Mouse (Mus musculus): ENCODE results near the gene Pla2g2f.

The Pla2g2f gene

DNA sequence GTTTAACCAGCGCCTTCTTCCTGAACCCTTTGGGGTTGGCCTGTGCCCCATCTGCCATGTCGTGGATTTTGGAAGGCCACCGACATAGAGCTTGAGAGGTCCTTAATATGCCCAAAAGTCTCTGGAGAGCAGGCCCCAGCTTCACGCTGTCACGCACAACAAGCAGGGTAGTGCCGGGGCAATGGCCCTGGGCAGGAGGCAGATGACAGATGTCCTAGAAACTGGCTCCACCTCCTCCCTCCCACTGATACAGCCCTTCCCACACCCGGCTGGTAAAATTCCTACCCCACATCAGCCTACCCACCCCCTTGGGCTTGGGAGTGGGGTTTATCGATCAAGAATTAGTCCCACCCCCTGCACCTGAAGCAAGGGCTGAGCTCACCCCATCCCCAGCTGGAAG, at the start of gene Pla2g2f:
Gene Pla2g2f, minus strand, starts transcription at position 211 of the 400 bp plus-strand sequence.
- no peak for DNase-seq (ENCODE audit: low read depth, low spot score)

GRCm38 (mm10) chr4:138806920-138807541, 49.6 kb upstream of the Pla2g2f start:
- DNase-seq (ENCODE audit: low read depth, low spot score): no peak

DNA sequence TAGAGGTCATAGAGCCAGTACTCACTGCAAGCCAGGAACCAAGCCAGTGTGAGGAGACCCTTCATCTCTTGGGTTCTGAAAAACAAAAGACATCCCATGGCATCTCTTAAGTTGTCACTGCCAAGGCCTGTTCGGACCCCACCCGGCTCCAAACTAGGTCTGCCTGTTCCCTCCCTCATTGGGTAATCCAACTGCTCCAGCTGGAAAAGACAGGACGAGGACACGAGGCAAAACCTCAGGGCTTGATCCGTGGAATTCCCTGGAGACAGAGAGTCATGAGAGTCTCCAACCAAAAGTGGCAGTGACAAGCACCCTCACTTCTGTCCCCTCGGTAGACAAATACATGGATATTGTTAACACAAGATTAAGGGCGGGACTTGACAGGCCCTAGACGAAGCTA, 48.7 kb upstream of the Pla2g2f start:
- DNase-seq (ENCODE audit: low read depth, low spot score): no peak

DNA sequence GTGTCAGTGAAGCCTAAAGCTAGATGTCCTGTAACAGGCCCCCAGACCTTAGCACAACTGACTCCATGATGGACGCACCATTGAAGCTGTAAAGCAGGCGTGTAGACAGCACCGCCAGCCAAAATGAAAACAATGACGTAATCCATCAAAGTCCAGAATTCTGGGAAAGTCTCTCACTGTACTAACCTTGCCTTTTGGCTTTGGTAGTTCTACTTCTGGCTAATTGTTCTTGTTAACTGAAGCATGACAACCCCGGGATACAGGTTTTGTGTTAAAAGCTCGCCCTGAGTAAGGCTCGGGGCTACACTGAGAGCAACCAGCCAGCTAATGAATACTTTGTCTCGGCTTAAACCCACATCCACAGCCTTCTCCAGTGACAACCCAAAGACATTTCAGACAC, 47.8 kb upstream of the Pla2g2f start:
- DNase-seq (ENCODE audit: low read depth, low spot score): no peak

GRCm38 (mm10) chr4:138802917-138803316, 45.5 kb upstream of the Pla2g2f start:
- no peak for DNase-seq (ENCODE audit: low read depth, low spot score)

- no peak for DNase-seq (ENCODE audit: low read depth, low spot score)
Measured at GRCm38 (mm10) chr4:138801631-138802030, 44.2 kb upstream of the Pla2g2f start.

DNA sequence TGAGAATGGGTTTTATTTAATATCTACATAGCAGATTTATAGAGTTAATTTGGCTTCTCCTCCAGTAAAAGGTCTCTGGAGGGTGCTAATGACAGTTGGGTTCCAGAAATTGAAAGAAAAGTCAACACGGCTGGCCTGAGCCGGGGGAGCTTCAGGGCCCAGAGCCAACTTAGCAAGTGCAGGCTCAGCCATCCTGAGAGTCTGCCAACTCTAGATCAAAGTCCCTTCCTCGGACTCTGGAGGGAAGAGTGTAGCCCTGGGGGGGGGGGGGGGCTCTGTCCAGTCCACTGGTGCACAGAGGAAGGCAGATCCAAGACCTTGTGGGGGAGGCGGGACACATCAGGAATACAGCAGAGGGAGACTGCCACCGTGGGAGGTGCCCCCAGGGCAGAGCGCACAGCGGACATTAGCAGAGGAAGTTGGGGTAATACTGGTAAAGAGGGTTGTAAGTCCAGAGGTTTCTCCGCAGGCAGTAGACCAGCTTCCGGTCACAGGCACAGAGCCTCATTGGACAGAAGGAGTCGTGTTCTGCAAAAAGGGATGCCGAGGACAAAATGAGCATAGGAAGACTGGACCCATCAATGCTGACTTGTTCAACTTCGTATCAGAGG, 42.8 kb upstream of the Pla2g2f start:
- no peak for DNase-seq (ENCODE audit: low read depth, low spot score)

DNA sequence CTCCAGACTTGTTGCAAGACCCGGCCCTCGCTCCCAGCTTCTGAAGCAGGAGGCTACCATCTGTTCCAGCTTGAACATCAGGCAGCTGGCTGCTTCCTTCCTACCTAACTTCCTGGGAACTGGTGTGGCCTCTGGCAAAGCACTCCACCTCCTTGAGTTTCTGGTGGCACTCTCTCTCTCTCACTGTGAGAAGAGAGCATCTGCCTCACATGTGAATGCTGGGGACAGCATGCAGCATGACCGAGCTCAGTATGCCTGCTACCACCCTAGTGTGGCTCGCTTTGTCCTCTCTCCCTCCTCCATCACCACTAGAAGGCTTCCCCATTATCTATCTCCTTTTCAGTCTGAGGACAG, 39.8 kb upstream of the Pla2g2f start:
- DNase-seq (ENCODE audit: low read depth, low spot score): no peak

GRCm38 (mm10) chr4:138796513-138797216, 39.2 kb upstream of the Pla2g2f start:
- no peak for DNase-seq (ENCODE audit: low read depth, low spot score)

DNA sequence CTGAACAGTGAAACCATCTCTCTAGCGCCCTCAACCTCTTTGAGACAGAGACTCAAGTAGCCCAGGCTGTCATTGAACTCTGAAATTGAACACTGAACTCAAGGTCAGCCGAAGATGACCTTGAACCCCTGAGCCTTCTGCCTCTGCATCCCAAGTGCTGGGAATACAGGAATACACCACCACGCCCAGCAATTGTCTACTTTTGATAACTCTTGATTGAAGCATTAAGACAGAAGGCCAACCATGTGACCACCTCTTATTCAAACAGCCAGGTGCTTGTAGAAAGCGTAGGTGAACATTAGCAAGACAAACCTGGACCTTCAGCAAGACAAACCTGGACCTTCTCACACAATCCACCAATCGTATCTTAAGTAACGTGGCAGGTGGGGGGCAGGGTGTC, 36.9 kb upstream of the Pla2g2f start:
- no peak for DNase-seq (ENCODE audit: low read depth, low spot score)

GRCm38 (mm10) chr4:138793276-138793675, 35.9 kb upstream of the Pla2g2f start:
- peak; percentile 40 for DNase-seq (ENCODE audit: low read depth, low spot score)

DNA sequence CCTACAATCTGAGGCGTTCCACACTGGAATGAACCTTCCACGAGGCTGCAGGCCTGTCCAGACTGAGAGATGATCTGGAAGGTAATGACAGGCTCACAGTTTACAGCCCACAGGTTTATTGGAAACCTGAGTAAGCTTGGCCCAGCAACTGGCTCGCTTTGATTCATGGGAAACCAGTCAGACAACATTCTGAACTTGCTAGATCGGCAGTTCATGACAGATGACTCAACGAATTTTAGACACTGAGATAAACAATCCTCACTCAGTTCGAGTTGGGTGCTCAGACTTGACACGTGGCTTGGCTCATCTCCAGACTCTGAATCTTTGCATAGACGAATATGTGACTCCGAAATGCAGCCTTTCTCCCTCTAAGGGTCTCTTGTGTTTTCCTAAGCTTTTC, 35.2 kb upstream of the Pla2g2f start:
- no peak for DNase-seq (ENCODE audit: low read depth, low spot score)

- DNase-seq (ENCODE audit: low read depth, low spot score): no peak
Measured at GRCm38 (mm10) chr4:138791452-138791851, 34.0 kb upstream of the Pla2g2f start.

DNA sequence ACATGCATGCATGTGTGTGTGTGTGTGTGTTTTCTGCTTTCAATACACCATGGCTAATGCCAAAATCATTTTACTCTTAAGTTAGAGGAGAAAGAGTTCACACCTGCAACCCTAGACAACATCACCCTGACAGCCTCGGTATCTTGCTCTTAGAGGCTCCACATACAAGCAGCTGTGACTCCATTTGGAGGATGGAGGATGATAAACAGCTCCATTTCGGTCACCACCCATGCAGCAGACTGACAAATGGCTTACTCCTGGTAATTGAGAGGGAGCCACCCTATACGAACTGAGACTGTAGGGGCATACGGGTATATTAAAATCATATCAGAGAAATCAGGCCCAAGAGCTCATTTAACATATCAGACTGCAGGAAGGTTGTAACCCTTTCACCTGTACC, 31.0 kb upstream of the Pla2g2f start:
- DNase-seq (ENCODE audit: low read depth, low spot score): no peak

- DNase-seq (ENCODE audit: low read depth, low spot score): no peak
Measured at GRCm38 (mm10) chr4:138786141-138786540, 28.7 kb upstream of the Pla2g2f start.

- no peak for DNase-seq (ENCODE audit: low read depth, low spot score)
Measured at GRCm38 (mm10) chr4:138785721-138786120, 28.3 kb upstream of the Pla2g2f start.

DNA sequence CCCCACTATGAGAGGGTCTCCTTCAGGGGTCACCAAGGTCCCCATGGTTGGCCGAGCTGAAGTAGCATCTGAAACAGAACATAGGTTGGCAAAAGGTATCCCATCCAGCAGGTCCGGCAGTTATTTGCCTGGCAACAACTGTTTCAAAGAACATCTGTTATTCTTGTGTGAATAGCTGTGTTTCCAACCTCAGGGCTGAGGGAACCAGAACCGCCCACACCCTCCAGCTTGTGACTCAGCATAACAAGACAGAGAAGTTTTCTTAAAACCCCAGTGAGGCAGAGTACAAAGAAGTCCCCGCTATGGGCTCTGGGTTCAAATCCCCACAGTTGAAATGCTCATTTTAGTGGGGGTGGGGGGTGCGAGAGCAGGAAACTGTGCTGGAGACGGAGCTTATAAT, 24.7 kb upstream of the Pla2g2f start:
- DNase-seq (ENCODE audit: low read depth, low spot score): no peak

DNA sequence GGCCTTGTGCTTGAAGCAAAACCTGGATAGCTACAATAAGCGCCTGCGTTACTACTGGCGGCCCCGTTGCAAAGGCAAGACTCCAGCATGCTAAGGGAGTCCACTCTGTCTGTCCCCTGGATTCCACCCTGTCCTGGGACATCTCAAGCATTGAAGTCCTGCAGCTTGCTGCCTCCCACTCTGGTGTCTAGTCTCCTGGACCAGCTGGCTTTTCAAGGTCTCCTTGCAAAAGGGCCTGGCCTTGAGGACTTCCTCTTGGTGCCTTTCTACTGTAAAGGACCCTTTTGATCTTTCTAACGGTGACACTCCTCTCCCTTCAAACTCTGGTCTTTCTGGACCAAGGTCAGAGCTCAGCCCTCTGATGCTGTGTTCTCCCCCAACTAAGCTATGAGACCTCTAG, 22.9 kb upstream of the Pla2g2f start:
- no peak for DNase-seq (ENCODE audit: low read depth, low spot score)

GRCm38 (mm10) chr4:138777417-138778407, 20.3 kb upstream of the Pla2g2f start:
- peak; percentile 63 for DNase-seq (ENCODE audit: low read depth, low spot score)

DNA sequence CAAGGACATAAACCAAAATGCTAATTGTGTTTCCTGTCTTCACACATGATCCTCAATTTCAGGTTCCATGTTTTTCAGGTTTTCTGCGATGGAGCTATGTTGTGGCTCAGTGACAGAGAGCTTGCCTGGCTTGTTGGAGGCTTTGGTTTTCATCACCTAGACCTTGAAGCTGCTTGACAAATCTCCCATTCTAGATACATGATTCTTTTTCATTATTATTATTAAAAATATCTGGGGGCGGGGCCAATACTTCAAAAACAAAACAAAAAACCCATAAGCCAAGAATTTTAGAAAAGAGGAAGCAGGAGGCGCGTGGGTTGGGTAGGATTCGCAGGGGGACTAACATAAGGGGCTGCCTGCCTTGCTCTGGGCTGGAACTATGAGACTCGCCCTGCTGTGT, 18.0 kb upstream of the Pla2g2f start, which contains the start of gene Pla2g2d:
Gene Pla2g2d, plus strand, starts transcription at position 301 of the 400 bp plus-strand sequence.
- no peak for DNase-seq (ENCODE audit: low read depth, low spot score)

DNA sequence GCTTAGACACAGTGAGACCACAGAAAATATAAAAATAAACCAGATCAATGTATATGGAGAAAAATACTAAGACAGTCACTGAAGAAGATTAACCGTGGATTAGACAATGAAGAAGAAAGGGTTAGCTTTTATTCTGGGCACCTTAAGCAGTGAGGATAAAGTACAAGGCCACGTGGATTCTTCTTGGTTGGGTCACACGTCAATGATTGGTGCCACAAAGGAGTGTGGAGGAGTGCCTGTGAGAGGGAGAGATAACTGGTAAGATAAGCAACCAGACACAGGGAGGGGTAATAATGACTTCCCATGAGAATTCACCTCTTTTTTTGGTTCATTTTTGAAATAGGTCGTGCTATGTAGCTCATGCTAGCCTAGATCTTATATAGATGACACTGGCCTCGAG, 15.0 kb upstream of the Pla2g2f start:
- DNase-seq (ENCODE audit: low read depth, low spot score): no peak

GRCm38 (mm10) chr4:138771970-138772369, 14.5 kb upstream of the Pla2g2f start:
- DNase-seq (ENCODE audit: low read depth, low spot score): no peak

Measured in mesoderm, embryonic 11.5 days (tissue).